In the genomic region with DNA sequence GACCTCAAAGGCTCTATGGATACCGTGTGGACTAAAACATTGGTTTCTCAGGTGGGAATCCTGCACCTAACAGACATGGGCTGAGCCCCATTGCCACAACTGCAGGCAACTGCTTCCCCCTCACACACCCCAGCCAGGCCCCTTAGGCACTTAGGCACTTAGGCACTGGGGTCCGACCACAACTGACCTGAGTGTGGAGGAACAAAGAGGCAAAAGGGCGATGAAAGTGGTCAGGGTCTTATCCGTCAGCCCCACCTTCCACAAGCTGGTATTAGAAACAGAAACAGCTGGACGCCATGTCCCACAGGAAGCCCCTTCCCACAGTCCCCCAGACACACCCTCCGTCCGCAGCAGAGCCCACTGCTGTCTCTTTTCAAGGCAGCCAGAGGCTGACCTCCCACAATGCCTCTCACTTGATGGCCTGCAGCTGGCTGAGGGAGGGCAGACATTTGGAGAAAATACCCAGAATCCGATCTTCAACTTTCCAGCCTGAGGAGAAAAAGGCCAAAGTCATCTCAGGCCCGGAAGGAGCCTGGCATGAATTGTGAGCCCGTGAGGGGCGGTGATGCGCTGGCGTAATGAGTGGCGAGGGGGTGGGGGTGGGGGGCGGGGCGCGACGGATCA, we compare ENCODE assay signal across 8 mouse cellular contexts. TPM values are rescaled to one million over a fixed set of nuclear protein-coding genes. Genes with fewer than 3 reads are reported as not detected.
DNase-seq lines count a peak whose midpoint lies in the region; ATAC-seq and TF ChIP-seq lines count a peak whose summit lies in the region.

No protein-coding gene starts in this region.

- DNase-seq in lung, postnatal 0 days (ENCODE audit: low spot score): peak; percentile 63
- DNase-seq in lung, adult 2 months: no peak
- no peak for DNase-seq in forebrain, postnatal 0 days
- DNase-seq in adrenal gland, postnatal 4 days (ENCODE audit: low spot score in 2 of 2): no peak
- no peak for DNase-seq in frontal cortex, postnatal 25 days (ENCODE audit: low spot score in 2 of 2)
- no peak for DNase-seq in c-Kit-positive CD71-positive TER-119-positive erythroid progenitor cells, embryonic 14.5 days (ENCODE audit: low spot score)

- no peak for TF ChIP-seq POLR2A in lung, adult 2 months (IDR thresholded peaks at IDR 0.05; ENCODE audit: borderline replicate concordance, extremely low read depth, low read depth, low read length)

- no peak overlapping the region for H3K4me3 ChIP-seq in lung, postnatal 0 days (ENCODE audit: low read depth, low read length)
- no peak overlapping the region for H3K4me3 ChIP-seq in lung, adult 2 months (replicated peaks; ENCODE audit: extremely low read depth, low read depth, low read length)
- H3K4me3 ChIP-seq in forebrain, postnatal 0 days (ENCODE audit: low read depth, low read length): no peak overlapping the region
- peak overlapping the region; percentile 18 for H3K4me3 ChIP-seq in limb, embryonic 13.5 days
- H3K4me3 ChIP-seq in stomach, embryonic 15.5 days (replicated peaks): no peak overlapping the region

- no peak for TF ChIP-seq EP300 in lung, postnatal 0 days (IDR thresholded peaks at IDR 0.05)

- H3K4me2 ChIP-seq in lung, postnatal 0 days (replicated peaks; ENCODE audit: low read depth, low read length): peak overlapping the region; percentile 40
- peak overlapping the region; percentile 15 for H3K4me2 ChIP-seq in forebrain, postnatal 0 days (ENCODE audit: low read depth)
- H3K4me2 ChIP-seq in limb, embryonic 13.5 days (replicated peaks): peak overlapping the region; percentile 58
- H3K4me2 ChIP-seq in stomach, embryonic 15.5 days: peak overlapping the region; percentile 43

- peak overlapping the region; percentile 47; the same call in 1 of the 2 replicates for H3K27ac ChIP-seq in lung, postnatal 0 days (ENCODE audit: low read length)
- no peak overlapping the region for H3K27ac ChIP-seq in forebrain, postnatal 0 days (ENCODE audit: low read depth, low read length)
- no peak overlapping the region for H3K27ac ChIP-seq in limb, embryonic 13.5 days
- H3K27ac ChIP-seq in stomach, embryonic 15.5 days: peak overlapping the region; percentile 75

- H3K4me1 ChIP-seq in lung, postnatal 0 days (ENCODE audit: insufficient read depth, low read depth, low read length): peaks cover 3% of the 10 kb centered on the region; the same call in 1 of the 2 replicates
- H3K4me1 ChIP-seq in lung, adult 2 months (ENCODE audit: control insufficient read depth, insufficient read depth, low read length): 0 out of 2 replicates have a peak, but pooled peaks cover 5% of the 10 kb centered on the region
- no peaks in the 10 kb centered on the region for H3K4me1 ChIP-seq in forebrain, postnatal 0 days (ENCODE audit: insufficient read depth)
- peaks cover 19% of the 10 kb centered on the region for H3K4me1 ChIP-seq in limb, embryonic 13.5 days
- H3K4me1 ChIP-seq in stomach, embryonic 15.5 days: peaks cover 10% of the 10 kb centered on the region

- TF ChIP-seq CTCF in lung, postnatal 0 days (IDR thresholded peaks at IDR 0.05): no peak
- TF ChIP-seq CTCF in lung, adult 2 months (IDR thresholded peaks at IDR 0.05; ENCODE audit: insufficient read depth, low read length): no peak
- TF ChIP-seq CTCF in forebrain, postnatal 0 days (IDR thresholded peaks at IDR 0.05; ENCODE audit: low read depth): no peak

- no peaks in the 10 kb centered on the region for H3K27me3 ChIP-seq in lung, postnatal 0 days (replicated peaks; ENCODE audit: insufficient read depth, low read length)
- H3K27me3 ChIP-seq in forebrain, postnatal 0 days (ENCODE audit: insufficient read depth, low read length): no peaks in the 10 kb centered on the region
- H3K27me3 ChIP-seq in limb, embryonic 13.5 days: no peaks in the 10 kb centered on the region
- no peaks in the 10 kb centered on the region for H3K27me3 ChIP-seq in stomach, embryonic 15.5 days (replicated peaks)

- 29% methylated on average over 18 of the region's 18 CpGs for WGBS in lung, postnatal 0 days
- 27% methylated on average over 18 of the region's 18 CpGs for WGBS in lung, adult 2 months
- 38% methylated on average over 18 of the region's 18 CpGs for WGBS in forebrain, postnatal 0 days
- 15% methylated on average over 18 of the region's 18 CpGs for WGBS in limb, embryonic 13.5 days
- WGBS in stomach, embryonic 15.5 days: 16% methylated on average over 18 of the region's 18 CpGs

- H3K9me3 ChIP-seq in lung, postnatal 0 days (ENCODE audit: low read length): no peaks in the 10 kb centered on the region
- no peaks in the 10 kb centered on the region for H3K9me3 ChIP-seq in forebrain, postnatal 0 days (ENCODE audit: low read length)
- no peaks in the 10 kb centered on the region for H3K9me3 ChIP-seq in limb, embryonic 13.5 days
- H3K9me3 ChIP-seq in stomach, embryonic 15.5 days: no peaks in the 10 kb centered on the region

- ATAC-seq in lung, postnatal 0 days: peak; percentile 54
- ATAC-seq in forebrain, postnatal 0 days: no peak
- no peak for ATAC-seq in limb, embryonic 13.5 days (ENCODE audit: low FRiP score, low read depth)
- peak; percentile 25; the same call in 1 of the 2 replicates for ATAC-seq in stomach, embryonic 15.5 days (ENCODE audit: insufficient read depth, low FRiP score, low read depth)

- H3K36me3 ChIP-seq in lung, postnatal 0 days (ENCODE audit: insufficient read depth, low read length): no peaks in the 10 kb centered on the region
- H3K36me3 ChIP-seq in forebrain, postnatal 0 days (ENCODE audit: insufficient read depth): 0 out of 2 replicates have a peak, but pooled peaks cover 6% of the 10 kb centered on the region
- peaks cover 11% of the 10 kb centered on the region; the same call in 1 of the 2 replicates for H3K36me3 ChIP-seq in limb, embryonic 13.5 days
- H3K36me3 ChIP-seq in stomach, embryonic 15.5 days: 0 out of 2 replicates have a peak, but pooled peaks cover 2% of the 10 kb centered on the region

- H3K9ac ChIP-seq in lung, postnatal 0 days (replicated peaks; ENCODE audit: low read depth): no peak overlapping the region
- no peak overlapping the region for H3K9ac ChIP-seq in forebrain, postnatal 0 days
- peak overlapping the region; percentile 55 for H3K9ac ChIP-seq in limb, embryonic 13.5 days
- H3K9ac ChIP-seq in stomach, embryonic 15.5 days: 0 out of 2 replicates have a peak overlapping the region, but pooled peaks have one; percentile 2

RNA-seq across cellular contexts. Expression of gene Lrrc71, which starts 3.3 kb away (rescaled TPM):
- 8.9 and 9.3 TPM in 2 replicates for polyA plus RNA-seq in lung, postnatal 0 days (2015; fragmentation: Nextera tagmentation; extraction: Ambion mirVana)
- polyA plus RNA-seq in lung, adult 2 months (2012; rRNA removed): 9.5 and 15.4 TPM in 2 replicates
- 2.2 and 3.0 TPM in 2 replicates for total RNA-seq in forebrain, postnatal 0 days (2014; rRNA removed)
- 0.77 and 1.6 TPM in 2 replicates for polyA plus RNA-seq in forebrain, postnatal 0 days (2015; fragmentation: Nextera tagmentation; extraction: Ambion mirVana)
- 0.36 and 0.61 TPM in 2 replicates for polyA plus RNA-seq in limb, embryonic 13.5 days (2015; fragmentation: Nextera tagmentation; extraction: Ambion mirVana)
- 0.37 and 0.53 TPM in 2 replicates for polyA plus RNA-seq in stomach, embryonic 15.5 days (2015; fragmentation: Nextera tagmentation; extraction: Ambion mirVana)
- 1 to 10 TPM in 1 of 2 experiments, under 1 TPM in 1; 0.78 to 1.5 TPM for total RNA-seq in adrenal gland, postnatal 4 days (2021)

RNA-seq across cellular contexts. Expression of gene Ntrk1, which starts 49.8 kb away (rescaled TPM):
- polyA plus RNA-seq in lung, postnatal 0 days (2015; fragmentation: Nextera tagmentation; extraction: Ambion mirVana): 4.1 and 4.2 TPM in 2 replicates
- 0.56 and 0.87 TPM in 2 replicates for polyA plus RNA-seq in lung, adult 2 months (2012; rRNA removed)
- total RNA-seq in forebrain, postnatal 0 days (2014; rRNA removed): 1.5 and 2.2 TPM in 2 replicates
- polyA plus RNA-seq in forebrain, postnatal 0 days (2015; fragmentation: Nextera tagmentation; extraction: Ambion mirVana): 1.7 and 2.9 TPM in 2 replicates
- 2.6 and 2.7 TPM in 2 replicates for polyA plus RNA-seq in limb, embryonic 13.5 days (2015; fragmentation: Nextera tagmentation; extraction: Ambion mirVana)
- 1.9 and 2.2 TPM in 2 replicates for polyA plus RNA-seq in stomach, embryonic 15.5 days (2015; fragmentation: Nextera tagmentation; extraction: Ambion mirVana)
- total RNA-seq in adrenal gland, postnatal 4 days (2021): 10 to 100 TPM; 14.6 to 26.4 TPM

RNA-seq across cellular contexts. Expression of gene Insrr, which starts 51.6 kb away (rescaled TPM):
- 0.02 and 0.12 TPM in 2 replicates for polyA plus RNA-seq in lung, postnatal 0 days (2015; fragmentation: Nextera tagmentation; extraction: Ambion mirVana)
- 0.19 and 0.66 TPM in 2 replicates for polyA plus RNA-seq in lung, adult 2 months (2012; rRNA removed)
- 0.54 and 8.7 TPM in 2 replicates for total RNA-seq in forebrain, postnatal 0 days (2014; rRNA removed)
- 0.23 TPM in 2 replicates for polyA plus RNA-seq in forebrain, postnatal 0 days (2015; fragmentation: Nextera tagmentation; extraction: Ambion mirVana)
- polyA plus RNA-seq in limb, embryonic 13.5 days (2015; fragmentation: Nextera tagmentation; extraction: Ambion mirVana): 0.27 and 0.51 TPM in 2 replicates
- polyA plus RNA-seq in stomach, embryonic 15.5 days (2015; fragmentation: Nextera tagmentation; extraction: Ambion mirVana): 0.59 and 0.89 TPM in 2 replicates
- total RNA-seq in adrenal gland, postnatal 4 days (2021): 1 to 10 TPM; 2.1 to 5.8 TPM

Comparison
In these comparisons a context has a peak if more than half of its experiments do, and no peak if none do; other contexts are left out.
1. ATAC-seq: peak in lung, postnatal 0 days (single experiment) and stomach, embryonic 15.5 days (single experiment); none in forebrain, postnatal 0 days (single experiment) and limb, embryonic 13.5 days (single experiment).
2. H3K27ac ChIP-seq: peak in lung, postnatal 0 days (single experiment) and stomach, embryonic 15.5 days (single experiment); none in forebrain, postnatal 0 days (single experiment) and limb, embryonic 13.5 days (single experiment).
3. H3K9ac ChIP-seq: peak in limb, embryonic 13.5 days (single experiment) and stomach, embryonic 15.5 days (single experiment); none in lung, postnatal 0 days (single experiment) and forebrain, postnatal 0 days (single experiment).
4. Peak in every context shown above with its lines, with median percentiles within 50 percentile points of each other: H3K4me2 ChIP-seq.